Mouse (Mus musculus) cerebellum, adult 11-12 months (tissue): ENCODE measurements around the gene Fosb.

ENCODE experiments used
- DNase-seq: peaks from one replicate; pipeline ENCODE4 v3.0.0; 2022

The Fosb gene

GRCm38 (mm10) chr7:19309884-19310641, at the start of gene Fosb:
Gene Fosb, minus strand, starts transcription at chr7:19310051.
- DNase-seq = peak; percentile 96

GRCm38 (mm10) chr7:19359299-19359891, 49.5 kb upstream of the Fosb start, which contains the start of the genes Cd3eap and Ppp1r13l:
Gene Cd3eap, minus strand, starts transcription at chr7:19359483.
Gene Ppp1r13l, plus strand, starts transcription at chr7:19359749.
- peak; percentile 89 for DNase-seq

- DNase-seq = peak; percentile 46
Measured at GRCm38 (mm10) chr7:19358634-19359033, 48.8 kb upstream of the Fosb start.

GRCm38 (mm10) chr7:19357381-19358375, 47.8 kb upstream of the Fosb start:
- DNase-seq = peak; percentile 53

- DNase-seq = no peak
Measured at GRCm38 (mm10) chr7:19356311-19356710, 46.5 kb upstream of the Fosb start.

GRCm38 (mm10) chr7:19354991-19355390, 45.1 kb upstream of the Fosb start:
- DNase-seq = no peak

- DNase-seq = no peak
Measured at GRCm38 (mm10) chr7:19350221-19350620, 40.4 kb upstream of the Fosb start.

GRCm38 (mm10) chr7:19349188-19349915, 39.5 kb upstream of the Fosb start:
- no peak for DNase-seq

- DNase-seq = peak; percentile 98
Measured at GRCm38 (mm10) chr7:19344938-19345471, 35.2 kb upstream of the Fosb start.

- peak; percentile 59 for DNase-seq
Measured at GRCm38 (mm10) chr7:19344237-19344847, 34.5 kb upstream of the Fosb start, which contains the start of gene Ercc1. Gene Ercc1, plus strand, starts transcription at chr7:19344778.

GRCm38 (mm10) chr7:19343210-19343808, 33.5 kb upstream of the Fosb start:
- peak; percentile 66 for DNase-seq

- DNase-seq = peak; percentile 86
Measured at GRCm38 (mm10) chr7:19342481-19343027, 32.7 kb upstream of the Fosb start.

GRCm38 (mm10) chr7:19341761-19342409, 32.0 kb upstream of the Fosb start:
- no peak for DNase-seq

- DNase-seq = no peak
Measured at GRCm38 (mm10) chr7:19341250-19341649, 31.4 kb upstream of the Fosb start.

- no peak for DNase-seq
Measured at GRCm38 (mm10) chr7:19338596-19338995, 28.7 kb upstream of the Fosb start.

GRCm38 (mm10) chr7:19338060-19338459, 28.2 kb upstream of the Fosb start:
- no peak for DNase-seq

GRCm38 (mm10) chr7:19337122-19337521, 27.3 kb upstream of the Fosb start:
- no peak for DNase-seq

- no peak for DNase-seq
Measured at GRCm38 (mm10) chr7:19335583-19335982, 25.7 kb upstream of the Fosb start.

- DNase-seq = peak; percentile 73
Measured at GRCm38 (mm10) chr7:19332709-19333352, 23.0 kb upstream of the Fosb start.

- no peak for DNase-seq
Measured at GRCm38 (mm10) chr7:19331910-19332309, 22.1 kb upstream of the Fosb start.
